Mouse (Mus musculus) heart, embryonic 12.5 days (tissue): ENCODE measurements around the gene Tanc1. TPM values are rescaled to one million over a fixed set of nuclear protein-coding genes. Genes with fewer than 3 reads are reported as not detected.
A peak's percentile ranks its signal among the peaks of the same experiment; 100 is the strongest.

Experiments
- ATAC-seq: fragments of 200-750 bp; cut with Nextera tagmentation; 2 replicates; pipeline ENCODE4 v1.8.0; 2017; ENCODE audit warnings: moderate TSS enrichment, moderate library complexity; ENCODE audit not compliant: insufficient number of reproducible peaks, low FRiP score
- H3K27ac ChIP-seq: fragments of 300-500 bp; sonication (generic); 2 replicates; pipeline ENCODE4 v1.5.1; 2016; ENCODE audit warnings: mild to moderate bottlenecking, moderate library complexity; ENCODE audit not compliant: poor library complexity, severe bottlenecking
- H3K27me3 ChIP-seq: fragments of 300-500 bp; sonication (generic); replicated peaks from 2 replicates; pipeline ENCODE4 v1.6.1; 2016; ENCODE audit warnings: mild to moderate bottlenecking, moderate library complexity
- H3K36me3 ChIP-seq: fragments of 300-500 bp; sonication (generic); 2 replicates; pipeline ENCODE4 v1.6.1; 2016; ENCODE audit warnings: mild to moderate bottlenecking, moderate library complexity
- H3K4me1 ChIP-seq: fragments of 300-500 bp; sonication (generic); replicated peaks from 2 replicates; pipeline ENCODE4 v1.6.1; 2016; ENCODE audit warnings: mild to moderate bottlenecking
- H3K4me2 ChIP-seq: fragments of 300-500 bp; sonication (generic); 2 replicates; pipeline ENCODE4 v1.6.1; 2016; ENCODE audit warnings: mild to moderate bottlenecking, moderate library complexity
- H3K4me3 ChIP-seq: fragments of 300-500 bp; sonication (generic); 2 replicates; pipeline ENCODE4 v1.5.1; 2016; ENCODE audit warnings: mild to moderate bottlenecking
- H3K9ac ChIP-seq: fragments of 300-500 bp; sonication (generic); 2 replicates; pipeline ENCODE4 v1.6.1; 2016; ENCODE audit warnings: mild to moderate bottlenecking, moderate library complexity
- H3K9me3 ChIP-seq: fragments of 300-500 bp; sonication (generic); replicated peaks from 2 replicates; pipeline ENCODE4 v1.6.1; 2016; ENCODE audit warnings: mild to moderate bottlenecking, moderate library complexity
- WGBS: fragments of 180-500 bp; shearing (Covaris S2); methylation state at CpG from one replicate; pipeline ENCODE4 v1.1.7; 2016; 5-methylcytosine and 5-hydroxymethylcytosine counted together
- polyA plus RNA-seq: library from polyadenylated mRNA; unstranded; fragments of >200 nt; fragmentation: Nextera tagmentation; extraction: Ambion mirVana; gene quantifications from 2 replicates; pipeline ENCODE4 v1.2.1, GENCODE M21; 2016

Gene Tanc1
- polyA plus RNA-seq, 1 experiment from 2014 or later, result 37.4 TPM

- Histone ChIP-seq H3K36me3 (no peaks in the 10 kb centered on the region), H3K9ac (no peak overlapping the region), H3K27me3 (no peaks in the 10 kb centered on the region), H3K4me2 (no peak overlapping the region), H3K9me3 (no peaks in the 10 kb centered on the region), H3K4me1 (peaks cover 10% of the 10 kb centered on the region), H3K27ac (no peak overlapping the region), H3K4me3 (no peak overlapping the region)
- no peak for ATAC-seq
- WGBS, result 70% methylated on average over 6 of the region's 6 CpGs
Observed at GRCm38 (mm10) chr2:59594095-59594494, 17.7 kb upstream of the Tanc1 start.

GRCm38 (mm10) chr2:59596545-59596944 lies 15.3 kb upstream of the Tanc1 start:
- Histone ChIP-seq H3K27me3 (no peaks in the 10 kb centered on the region), H3K36me3 (no peaks in the 10 kb centered on the region), H3K4me1 (peaks cover 21% of the 10 kb centered on the region), H3K9me3 (no peaks in the 10 kb centered on the region), H3K4me2 (no peak overlapping the region), H3K9ac (no peak overlapping the region), H3K27ac (no peak overlapping the region), H3K4me3 (no peak overlapping the region)
- ATAC-seq, result no peak
- 59% methylated on average over 8 of the region's 8 CpGs for WGBS

GRCm38 (mm10) chr2:59598286-59598685 lies 13.6 kb upstream of the Tanc1 start:
- Histone ChIP-seq H3K27ac (no peak overlapping the region), H3K4me1 (peaks cover 21% of the 10 kb centered on the region)

GRCm38 (mm10) chr2:59598894-59599293 lies 12.9 kb upstream of the Tanc1 start:
- 29% methylated on average over 4 of the region's 4 CpGs for WGBS
- Histone ChIP-seq H3K9me3 (no peaks in the 10 kb centered on the region), H3K4me1 (peaks cover 21% of the 10 kb centered on the region), H3K27ac (peak overlapping the region; percentile 72), H3K36me3 (no peaks in the 10 kb centered on the region), H3K27me3 (no peaks in the 10 kb centered on the region), H3K9ac (no peak overlapping the region), H3K4me2 (0 out of 2 replicates have a peak overlapping the region, but pooled peaks have one; percentile 12), H3K4me3 (no peak overlapping the region)
- ATAC-seq, result no peak

More at GRCm38 (mm10) chr2:59598286-59598685, 13.6 kb upstream of the Tanc1 start:
- no peak for ATAC-seq
- Histone ChIP-seq H3K4me2 (no peak overlapping the region), H3K9ac (no peak overlapping the region), H3K4me3 (no peak overlapping the region), H3K36me3 (no peaks in the 10 kb centered on the region), H3K27me3 (no peaks in the 10 kb centered on the region), H3K9me3 (no peaks in the 10 kb centered on the region)
- 89% methylated on average over 6 of the region's 6 CpGs for WGBS

GRCm38 (mm10) chr2:59599338-59600111 lies 12.3 kb upstream of the Tanc1 start:
- Histone ChIP-seq H3K9me3 (no peaks in the 10 kb centered on the region), H3K36me3 (no peaks in the 10 kb centered on the region), H3K27me3 (no peaks in the 10 kb centered on the region), H3K9ac (no peak overlapping the region), H3K4me2 (peak overlapping the region; percentile 49), H3K4me3 (no peak overlapping the region), H3K4me1 (peaks cover 17% of the 10 kb centered on the region), H3K27ac (peak overlapping the region; percentile 72)
- ATAC-seq, result peak; percentile 80
- 12% methylated on average over 7 of the region's 7 CpGs for WGBS

GRCm38 (mm10) chr2:59600123-59600840 lies 11.6 kb upstream of the Tanc1 start:
- Histone ChIP-seq H3K9me3 (no peaks in the 10 kb centered on the region), H3K4me2 (peak overlapping the region; percentile 49), H3K4me3 (no peak overlapping the region), H3K9ac (no peak overlapping the region), H3K4me1 (peaks cover 17% of the 10 kb centered on the region), H3K27me3 (no peaks in the 10 kb centered on the region), H3K27ac (peak overlapping the region; percentile 72), H3K36me3 (no peaks in the 10 kb centered on the region)
- ATAC-seq, result peak; percentile 58; the same call in 1 of the 2 replicates
- WGBS, result 72% methylated on average over 19 of the region's 19 CpGs

- Histone ChIP-seq H3K27ac (no peak overlapping the region), H3K36me3 (no peaks in the 10 kb centered on the region), H3K9me3 (no peaks in the 10 kb centered on the region), H3K9ac (no peak overlapping the region), H3K4me1 (peaks cover 17% of the 10 kb centered on the region), H3K27me3 (no peaks in the 10 kb centered on the region), H3K4me2 (no peak overlapping the region), H3K4me3 (no peak overlapping the region)
- ATAC-seq, result no peak
- 67% methylated on average over 2 of the region's 2 CpGs for WGBS
Observed at GRCm38 (mm10) chr2:59600980-59601379, 10.9 kb upstream of the Tanc1 start.

- no peak overlapping the region for H3K4me3 ChIP-seq
- no peak for ATAC-seq
- no peaks in the 10 kb centered on the region for H3K27me3 ChIP-seq
- no peaks in the 10 kb centered on the region for H3K9me3 ChIP-seq
- H3K4me1 ChIP-seq, result peaks cover 17% of the 10 kb centered on the region
- H3K27ac ChIP-seq, result no peak overlapping the region
- no peak overlapping the region for H3K9ac ChIP-seq
- no peak overlapping the region for H3K4me2 ChIP-seq
- no peaks in the 10 kb centered on the region for H3K36me3 ChIP-seq
- WGBS, result 84% methylated on average over 8 of the region's 8 CpGs
Observed at GRCm38 (mm10) chr2:59601452-59601851, 10.4 kb upstream of the Tanc1 start.

GRCm38 (mm10) chr2:59608958-59609357 lies 2.9 kb upstream of the Tanc1 start:
- no peak for ATAC-seq
- Histone ChIP-seq H3K4me1 (peaks cover 15% of the 10 kb centered on the region), H3K36me3 (no peaks in the 10 kb centered on the region), H3K9ac (no peak overlapping the region), H3K4me3 (no peak overlapping the region), H3K27me3 (no peaks in the 10 kb centered on the region), H3K9me3 (no peaks in the 10 kb centered on the region), H3K4me2 (no peak overlapping the region), H3K27ac (no peak overlapping the region)
- 44% methylated on average over 5 of the region's 5 CpGs for WGBS

GRCm38 (mm10) chr2:59611216-59611810 lies 529 bp upstream of the Tanc1 start:
- H3K4me1 ChIP-seq, result peaks cover 36% of the 10 kb centered on the region

More at GRCm38 (mm10) chr2:59611216-59611810, 529 bp upstream of the Tanc1 start:
- peak overlapping the region; percentile 95 for H3K27ac ChIP-seq
- WGBS, result 1% methylated on average over 14 of the region's 14 CpGs
- peak overlapping the region; percentile 86 for H3K4me2 ChIP-seq
- H3K4me3 ChIP-seq, result peak overlapping the region; percentile 81
- ATAC-seq, result no peak; the same call in 1 of the 2 replicates
- H3K9me3 ChIP-seq, result no peaks in the 10 kb centered on the region
- no peaks in the 10 kb centered on the region for H3K36me3 ChIP-seq
- H3K27me3 ChIP-seq, result no peaks in the 10 kb centered on the region
- H3K9ac ChIP-seq, result peak overlapping the region; percentile 92
